Mouse (Mus musculus) regulatory T cell (primary cell): ENCODE measurements around the gene Serpina1f.
"Not testable (repeated sequence)": the region's sequence is repeated elsewhere in the genome, so short reads cannot be mapped to it uniquely, and the experiment has no call there.

Experiments
- in situ Hi-C: fragments of 300-600 bp; cut with MboI, MseI; formaldehyde crosslinking; loops from one replicate; pipeline ENCODE4 v1.15.1; 2025; ENCODE audit warnings: high pct_unique_total_duplicates

The Serpina1f gene

GRCm38 (mm10) chr12:103695429-103695828, at the start of gene Serpina1f:
Gene Serpina1f, minus strand, starts transcription at chr12:103695529.
- in situ Hi-C loops: no loop called here

DNA sequence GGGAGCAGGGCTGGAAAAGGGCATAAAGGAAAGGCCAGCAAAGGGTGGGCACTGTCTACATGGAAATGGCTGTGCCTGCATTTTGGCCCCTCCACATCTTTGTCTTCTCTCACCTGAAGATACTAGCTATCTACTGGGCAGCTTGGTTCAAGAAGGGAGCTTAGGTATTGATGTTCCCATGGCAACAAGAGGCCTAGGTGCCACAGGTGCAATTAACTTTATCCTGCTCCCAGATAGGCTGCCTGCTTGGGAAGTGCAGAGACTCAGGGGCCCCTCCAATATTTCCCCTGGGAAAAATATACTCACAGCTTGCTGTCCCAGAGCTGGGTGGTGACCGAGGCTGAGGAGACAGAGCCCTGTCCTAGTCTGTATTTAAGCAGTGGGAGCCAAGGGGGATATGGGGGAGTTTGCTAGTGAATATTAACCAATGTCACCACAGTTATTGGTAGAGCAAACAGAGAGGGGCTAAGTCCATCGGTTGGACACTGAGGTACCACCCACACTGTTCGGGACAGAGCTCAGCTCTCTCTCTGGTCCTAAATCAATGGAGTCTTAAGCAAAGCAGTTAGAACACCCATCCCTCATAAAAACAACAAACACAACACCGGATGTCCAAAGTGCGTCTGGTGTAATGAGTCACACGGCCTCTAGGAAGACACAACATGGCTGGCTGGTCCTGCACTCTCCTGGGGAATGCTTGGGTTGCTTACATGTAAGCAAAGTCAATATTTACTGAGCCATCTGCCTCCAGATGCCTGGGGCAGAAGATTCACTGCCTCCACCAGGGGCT, 42.7 kb upstream of the Serpina1f start:
- in situ Hi-C loops: not testable (repeated sequence)

- in situ Hi-C loops: not testable (repeated sequence)
These were observed 40.2 kb upstream of the Serpina1f start for GRCm38 (mm10) chr12:103735566-103735965.

DNA sequence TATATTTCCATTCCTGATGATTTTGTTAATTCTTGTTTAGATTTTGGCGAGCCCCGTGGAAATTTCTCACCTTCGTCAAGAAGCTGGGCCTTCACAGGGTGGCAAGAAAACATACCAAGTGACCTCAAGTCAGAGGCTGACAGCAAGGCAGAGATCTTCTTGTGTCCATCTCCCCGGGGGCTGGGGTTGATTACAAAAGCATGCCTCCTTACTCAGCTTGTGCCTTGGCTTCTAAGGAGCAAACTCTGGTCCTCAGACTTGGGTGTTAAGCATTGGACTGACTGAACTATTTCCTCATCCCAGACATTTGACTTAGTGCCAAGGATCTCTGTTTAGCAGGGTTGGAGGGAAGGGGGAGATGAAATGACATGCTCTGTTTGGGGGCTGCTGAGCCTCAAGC, 39.8 kb upstream of the Serpina1f start:
- in situ Hi-C loops: not testable (repeated sequence)

DNA sequence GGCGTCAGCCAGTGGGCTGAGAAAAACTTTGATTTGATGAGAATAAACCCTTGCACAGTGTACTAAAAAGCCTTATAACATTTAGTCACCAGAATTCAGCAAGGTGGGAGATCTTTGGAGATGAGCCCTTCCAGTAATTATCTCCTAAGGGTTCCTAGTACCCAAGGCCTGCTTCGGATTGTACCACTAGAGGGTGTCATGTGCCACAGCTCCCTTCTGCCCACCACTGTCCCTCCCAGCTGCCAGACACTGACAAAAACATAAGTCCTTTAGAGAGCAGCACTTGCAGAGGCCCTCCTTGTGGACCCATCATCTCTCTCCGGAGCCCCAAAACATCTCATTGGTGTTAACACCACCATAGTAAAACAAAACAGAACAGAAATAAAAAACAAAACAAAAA, 16.2 kb upstream of the Serpina1f start:
- in situ Hi-C loops: no loop called here

- in situ Hi-C loops: no loop called here
These were observed 15.1 kb upstream of the Serpina1f start for GRCm38 (mm10) chr12:103710405-103710804.

DNA sequence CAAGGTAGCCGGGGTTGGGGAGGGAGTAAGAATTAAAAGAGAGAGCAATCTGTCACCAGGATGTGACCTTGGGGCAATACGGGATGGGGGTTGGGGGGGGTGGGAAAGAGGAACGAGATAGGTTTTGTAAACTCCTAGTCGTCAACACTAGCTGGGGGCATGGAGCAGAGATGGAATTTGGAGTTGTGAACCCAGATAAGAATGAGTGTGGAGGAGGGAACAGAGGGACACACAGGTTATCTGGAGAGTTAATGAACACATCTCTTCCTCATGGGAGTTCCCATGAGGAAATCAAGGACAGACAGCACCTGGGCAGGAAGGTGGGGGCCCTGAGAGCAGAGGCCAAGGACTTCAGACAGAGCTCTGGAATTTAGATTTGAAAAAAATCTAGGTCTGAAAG, 10.8 kb upstream of the Serpina1f start:
- in situ Hi-C loops: no loop called here

GRCm38 (mm10) chr12:103705547-103705946, 10.2 kb upstream of the Serpina1f start:
- in situ Hi-C loops: no loop called here

- in situ Hi-C loops: no loop called here
These were observed 4.9 kb upstream of the Serpina1f start for GRCm38 (mm10) chr12:103700144-103700750.

- in situ Hi-C loops: no loop called here
These were observed 7.0 kb downstream of the Serpina1f start for GRCm38 (mm10) chr12:103688221-103688814.

GRCm38 (mm10) chr12:103687021-103687420, 8.3 kb downstream of the Serpina1f start:
- in situ Hi-C loops: no loop called here

DNA sequence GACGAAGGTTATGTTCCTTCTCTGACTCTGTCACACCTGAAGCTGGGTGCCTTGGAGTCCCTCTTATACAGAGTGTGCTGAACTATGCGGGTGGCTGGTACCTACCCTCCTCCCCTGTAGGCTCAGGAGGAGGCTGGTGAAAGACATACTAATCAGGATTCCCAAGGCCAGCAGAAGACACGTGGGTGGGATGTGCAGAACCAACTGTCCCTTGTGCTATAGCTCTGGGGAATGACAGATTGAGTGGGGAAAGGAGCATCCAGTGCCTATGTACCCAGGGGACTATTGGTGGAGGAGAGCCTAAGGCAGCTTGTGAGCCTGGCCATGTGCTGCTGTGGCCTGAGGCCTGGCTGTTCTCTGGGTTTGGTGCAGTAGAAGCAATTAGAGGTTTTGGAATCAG, 9.3 kb downstream of the Serpina1f start:
- in situ Hi-C loops: no loop called here

GRCm38 (mm10) chr12:103685386-103685785, 9.9 kb downstream of the Serpina1f start:
- in situ Hi-C loops: no loop called here

DNA sequence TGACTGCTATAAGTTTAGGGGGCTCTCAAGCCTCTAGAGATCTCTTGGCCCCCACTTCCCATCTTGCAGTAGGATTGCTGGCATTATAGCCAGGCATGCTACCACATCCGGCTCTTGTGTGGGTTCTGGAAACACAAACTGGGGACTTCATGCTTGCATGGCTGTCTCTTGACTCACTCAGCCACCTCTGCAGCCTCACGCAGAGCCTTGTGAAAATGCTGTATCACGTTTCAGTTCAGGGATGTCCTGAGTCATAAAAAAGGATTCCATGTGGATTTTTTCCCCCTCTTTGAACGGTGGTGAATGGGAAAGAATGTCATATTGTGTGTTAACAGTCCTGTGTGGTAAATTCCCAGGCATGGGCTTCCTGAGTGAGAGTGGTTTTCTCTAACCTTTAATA, 11.6 kb downstream of the Serpina1f start:
- in situ Hi-C loops: no loop called here

- in situ Hi-C loops: no loop called here
These were observed 13.6 kb downstream of the Serpina1f start for GRCm38 (mm10) chr12:103681739-103682138.

DNA sequence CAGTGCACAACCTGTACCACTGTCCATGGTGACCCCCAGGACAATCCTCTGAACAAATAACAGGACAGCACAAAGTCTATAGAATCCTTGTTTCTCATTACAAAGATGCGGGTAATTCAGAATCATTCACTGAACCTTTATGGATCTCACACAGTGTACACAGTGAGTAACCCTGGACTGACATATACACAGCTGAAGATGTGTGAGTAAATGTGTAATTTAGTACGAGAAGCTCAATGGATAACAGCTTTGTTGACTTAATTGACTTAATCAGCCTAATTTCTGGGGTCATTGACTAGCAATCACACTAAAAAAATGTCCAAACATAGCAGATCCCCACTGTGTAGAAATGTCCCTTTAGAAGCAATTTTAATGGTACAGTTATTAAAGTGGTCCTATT, 14.2 kb downstream of the Serpina1f start:
- in situ Hi-C loops: no loop called here

DNA sequence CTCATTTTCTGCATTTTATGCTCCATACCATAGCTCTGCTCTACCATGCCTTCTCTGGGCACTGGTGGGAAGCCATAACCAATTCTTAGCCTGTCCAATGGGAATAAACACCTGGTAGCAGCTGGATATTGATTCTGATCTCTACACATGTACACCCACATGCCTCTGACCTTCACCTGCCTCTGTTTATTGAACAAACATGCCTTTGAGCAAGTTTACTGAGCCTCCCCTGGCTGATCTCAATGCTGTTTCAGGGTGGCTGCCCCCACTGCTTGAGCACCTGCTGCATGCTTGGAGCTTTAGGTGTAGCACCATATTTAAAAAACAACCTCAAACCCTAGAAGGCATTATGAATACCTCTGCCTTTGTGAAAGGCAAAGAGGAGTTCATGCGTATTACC, 15.5 kb downstream of the Serpina1f start:
- in situ Hi-C loops: not testable (repeated sequence)

DNA sequence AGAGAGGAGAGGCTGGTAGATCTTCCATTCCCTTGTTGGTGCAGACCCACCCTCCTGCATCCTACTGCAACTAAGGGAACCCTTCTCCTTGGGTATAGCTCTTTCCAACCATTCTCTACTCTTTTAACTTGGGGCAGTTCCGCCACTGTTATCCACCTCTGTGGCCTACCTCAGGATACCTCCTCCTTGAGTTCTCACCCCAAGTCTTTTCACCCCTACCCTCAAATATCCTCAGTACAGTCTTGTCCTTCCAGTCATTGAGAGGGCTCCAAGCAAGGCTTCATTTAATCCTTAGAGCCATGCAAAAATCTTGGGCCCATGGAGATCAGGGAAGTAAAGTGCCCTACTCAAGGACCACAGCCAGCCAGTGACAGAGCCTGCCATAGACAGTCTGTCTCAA, 19.3 kb downstream of the Serpina1f start, which contains the start of gene Serpina16:
TSS of gene Serpina16 (minus strand) at position 101 of the 400 bp plus-strand sequence.
- in situ Hi-C loops: no loop called here

GRCm38 (mm10) chr12:103673179-103673578, 22.1 kb downstream of the Serpina1f start:
- in situ Hi-C loops: loop anchor here (5.0 kb wide), 1 partner anchor 254 kb away; no protein-coding TSS in a partner anchor

- in situ Hi-C loops: loop anchor here (5.0 kb wide), 1 partner anchor 256 kb away; no protein-coding TSS in a partner anchor
These were observed 23.8 kb downstream of the Serpina1f start for GRCm38 (mm10) chr12:103671483-103671882.

DNA sequence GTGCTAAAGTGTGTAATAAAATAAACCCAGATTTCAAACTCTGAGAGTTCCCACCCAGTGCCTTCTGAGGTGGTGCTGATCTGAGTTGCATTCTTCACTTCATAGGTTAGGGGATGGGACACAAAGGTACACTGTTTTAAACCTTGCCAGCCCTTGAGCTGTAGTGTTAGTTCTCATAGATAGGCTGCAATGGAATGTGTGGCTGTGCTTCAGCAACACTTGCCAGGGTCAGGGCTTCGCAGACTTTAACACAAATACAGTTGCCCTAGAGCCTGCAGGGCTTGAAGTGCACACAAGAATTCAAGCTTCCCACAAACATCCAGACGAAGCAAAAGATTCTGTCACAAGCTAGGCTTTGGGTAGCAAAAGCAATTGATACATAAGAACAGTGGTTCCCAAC, 24.4 kb downstream of the Serpina1f start:
- in situ Hi-C loops: loop anchor here (5.0 kb wide), 1 partner anchor 256 kb away; no protein-coding TSS in a partner anchor

- in situ Hi-C loops: loop anchor here (5.0 kb wide), 1 partner anchor 257 kb away; no protein-coding TSS in a partner anchor
These were observed 25.0 kb downstream of the Serpina1f start for GRCm38 (mm10) chr12:103670344-103670743.
